Mouse (Mus musculus) liver, embryonic 15.5 days (tissue): ENCODE results near the gene Ralgps1. TPM values are rescaled to one million over a fixed set of nuclear protein-coding genes. Genes with fewer than 3 reads are reported as not detected.

Experiments
- ATAC-seq: fragments of 200-750 bp; cut with Nextera tagmentation; 2 replicates; pipeline ENCODE4 v1.8.0; 2017; ENCODE audit warnings: moderate number of reproducible peaks, mild to moderate bottlenecking, moderate library complexity; ENCODE audit not compliant: insufficient read depth
- H3K27ac ChIP-seq: fragments of 300-500 bp; sonication (generic); replicated peaks from 2 replicates; pipeline ENCODE4 v1.5.1; 2015; ENCODE audit warnings: mild to moderate bottlenecking, inconsistent platforms
- H3K27me3 ChIP-seq: fragments of 300-500 bp; sonication (generic); 2 replicates; pipeline ENCODE4 v1.6.1; 2015; ENCODE audit warnings: mild to moderate bottlenecking, inconsistent platforms
- H3K36me3 ChIP-seq: fragments of 300-500 bp; sonication (generic); replicated peaks from 2 replicates; pipeline ENCODE4 v1.6.1; 2015; ENCODE audit warnings: moderate library complexity, mild to moderate bottlenecking, inconsistent platforms
- H3K4me1 ChIP-seq: fragments of 300-500 bp; sonication (generic); replicated peaks from 2 replicates; pipeline ENCODE4 v1.6.1; 2015; ENCODE audit warnings: inconsistent platforms
- H3K4me2 ChIP-seq: fragments of 300-500 bp; sonication (generic); 2 replicates; pipeline ENCODE4 v1.6.1; 2015; ENCODE audit warnings: moderate library complexity, mild to moderate bottlenecking, inconsistent platforms
- H3K4me3 ChIP-seq: fragments of 300-500 bp; sonication (generic); replicated peaks from 2 replicates; pipeline ENCODE4 v1.5.1; 2015; ENCODE audit warnings: mild to moderate bottlenecking, inconsistent platforms
- H3K9ac ChIP-seq: fragments of 300-500 bp; sonication (generic); 2 replicates; pipeline ENCODE4 v1.6.1; 2015; ENCODE audit warnings: moderate library complexity, mild to moderate bottlenecking, inconsistent platforms
- H3K9me3 ChIP-seq: fragments of 300-500 bp; sonication (generic); replicated peaks from 2 replicates; pipeline ENCODE4 v1.6.1; 2016; ENCODE audit warnings: inconsistent platforms
- WGBS: fragments of 180-500 bp; shearing (Covaris S2); methylation state at CpG from one replicate; pipeline ENCODE4 v1.1.7; 2015; ENCODE audit warnings: mixed read lengths; ENCODE audit not compliant: insufficient replicate concordance; 5-methylcytosine and 5-hydroxymethylcytosine counted together
- polyA plus RNA-seq: library from polyadenylated mRNA; unstranded; fragments of >200 nt; fragmentation: Nextera tagmentation; extraction: Ambion mirVana; gene quantifications from 2 replicates; pipeline ENCODE4 v1.2.1, GENCODE M21; 2015

Ralgps1 gene
- polyA plus RNA-seq, 1 experiment from 2014 or later = 0.90 TPM

DNA sequence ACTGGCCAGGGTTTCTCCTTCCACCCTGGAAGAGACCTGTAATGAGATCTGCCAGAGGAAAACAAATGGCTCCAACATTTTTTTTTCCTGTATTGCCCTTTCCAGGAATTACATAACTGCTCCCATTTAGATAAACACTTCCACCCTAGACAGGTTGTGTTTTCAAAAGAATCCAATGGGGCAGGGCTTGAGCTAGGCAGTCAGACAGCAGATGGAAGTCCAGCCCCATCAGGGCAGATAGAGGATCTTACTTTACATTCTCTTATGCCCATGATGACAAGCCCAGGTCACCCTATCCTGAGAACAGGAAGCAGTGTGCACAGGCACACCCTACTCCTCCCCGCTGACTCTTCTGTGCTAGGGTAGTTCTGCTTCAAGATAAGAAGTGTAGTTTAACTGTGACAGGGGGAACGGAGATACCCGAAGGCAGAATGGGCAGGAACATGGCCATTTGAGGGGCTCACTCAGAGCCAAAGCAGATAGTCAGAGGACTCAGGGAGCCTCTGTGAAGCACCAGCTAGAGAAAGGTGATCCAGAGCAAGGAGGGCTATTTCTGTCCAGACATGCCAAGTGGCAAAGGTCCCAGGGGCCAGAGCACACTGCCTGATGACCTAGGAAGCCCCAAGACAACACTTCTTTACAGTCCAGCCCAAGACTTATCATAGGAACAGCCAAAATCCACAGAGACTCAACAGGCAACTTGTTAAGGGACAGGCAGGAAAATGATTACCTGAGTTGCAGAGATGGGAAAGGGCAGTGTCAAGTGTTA is 114.3 kb downstream of the Ralgps1 start:
- no peak overlapping the region for H3K4me2 ChIP-seq
- H3K4me1 ChIP-seq = peaks cover 37% of the 10 kb centered on the region
- ATAC-seq = peak; percentile 85
- H3K27ac ChIP-seq = no peak overlapping the region
- no peak overlapping the region for H3K9ac ChIP-seq
- 22% methylated on average over 3 of the region's 3 CpGs for WGBS
- no peaks in the 10 kb centered on the region for H3K27me3 ChIP-seq
- no peaks in the 10 kb centered on the region for H3K36me3 ChIP-seq
- H3K9me3 ChIP-seq = no peaks in the 10 kb centered on the region
- no peak overlapping the region for H3K4me3 ChIP-seq

DNA sequence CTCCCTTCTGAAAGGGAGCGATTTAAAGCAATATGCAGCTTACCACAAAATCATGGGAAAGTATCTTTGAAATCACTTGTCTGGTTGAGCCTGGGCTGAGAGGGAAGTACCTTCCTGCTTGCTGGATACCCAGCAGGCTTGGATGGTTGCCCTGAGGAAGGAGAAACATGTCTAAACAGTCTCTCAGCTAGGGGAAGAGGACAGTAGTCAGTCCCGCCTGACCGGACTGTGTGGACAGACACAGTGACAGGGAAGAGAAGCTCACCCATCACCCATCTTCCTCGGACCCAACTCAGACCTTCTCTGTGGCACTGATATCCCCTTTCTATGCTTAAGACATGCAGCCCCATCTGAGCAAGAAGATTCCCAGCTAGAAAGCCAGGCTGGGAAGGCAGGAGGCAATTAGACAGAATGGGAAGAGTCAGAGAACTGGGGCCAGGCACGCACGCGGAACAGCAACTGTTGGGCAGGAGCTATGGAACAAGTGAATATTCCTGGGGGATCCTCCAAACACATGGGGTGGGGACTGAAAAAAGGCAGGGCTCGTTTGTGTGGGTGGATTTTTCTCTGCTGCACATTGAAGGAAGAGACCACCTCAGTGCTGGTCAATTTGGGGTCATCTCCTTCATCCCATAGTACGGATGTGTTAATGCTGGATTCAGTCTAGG is 116.8 kb downstream of the Ralgps1 start:
- no peak overlapping the region for H3K9ac ChIP-seq
- no peaks in the 10 kb centered on the region for H3K9me3 ChIP-seq
- peaks cover 47% of the 10 kb centered on the region for H3K4me1 ChIP-seq
- H3K27me3 ChIP-seq = no peaks in the 10 kb centered on the region
- H3K27ac ChIP-seq = no peak overlapping the region
- H3K4me3 ChIP-seq = no peak overlapping the region
- WGBS = 75% methylated on average over 9 of the region's 9 CpGs
- no peaks in the 10 kb centered on the region for H3K36me3 ChIP-seq
- H3K4me2 ChIP-seq = no peak overlapping the region
- no peak for ATAC-seq

GRCm38 (mm10) chr2:33253572-33254190 is 117.6 kb downstream of the Ralgps1 start:
- Histone ChIP-seq H3K36me3 (no peaks in the 10 kb centered on the region), H3K4me1 (peaks cover 48% of the 10 kb centered on the region), H3K27ac (no peak overlapping the region), H3K9ac (no peak overlapping the region), H3K4me2 (no peak overlapping the region), H3K4me3 (no peak overlapping the region), H3K27me3 (no peaks in the 10 kb centered on the region), H3K9me3 (no peaks in the 10 kb centered on the region)
- no peak for ATAC-seq
- WGBS = 37% methylated on average over 4 of the region's 4 CpGs

GRCm38 (mm10) chr2:33252751-33253150 is 118.5 kb downstream of the Ralgps1 start:
- Histone ChIP-seq H3K9ac (no peak overlapping the region), H3K4me3 (no peak overlapping the region), H3K27me3 (no peaks in the 10 kb centered on the region), H3K4me1 (peaks cover 51% of the 10 kb centered on the region), H3K27ac (no peak overlapping the region), H3K4me2 (no peak overlapping the region), H3K9me3 (no peaks in the 10 kb centered on the region), H3K36me3 (no peaks in the 10 kb centered on the region)
- WGBS = 77% methylated on average over 6 of the region's 6 CpGs
- ATAC-seq = no peak

DNA sequence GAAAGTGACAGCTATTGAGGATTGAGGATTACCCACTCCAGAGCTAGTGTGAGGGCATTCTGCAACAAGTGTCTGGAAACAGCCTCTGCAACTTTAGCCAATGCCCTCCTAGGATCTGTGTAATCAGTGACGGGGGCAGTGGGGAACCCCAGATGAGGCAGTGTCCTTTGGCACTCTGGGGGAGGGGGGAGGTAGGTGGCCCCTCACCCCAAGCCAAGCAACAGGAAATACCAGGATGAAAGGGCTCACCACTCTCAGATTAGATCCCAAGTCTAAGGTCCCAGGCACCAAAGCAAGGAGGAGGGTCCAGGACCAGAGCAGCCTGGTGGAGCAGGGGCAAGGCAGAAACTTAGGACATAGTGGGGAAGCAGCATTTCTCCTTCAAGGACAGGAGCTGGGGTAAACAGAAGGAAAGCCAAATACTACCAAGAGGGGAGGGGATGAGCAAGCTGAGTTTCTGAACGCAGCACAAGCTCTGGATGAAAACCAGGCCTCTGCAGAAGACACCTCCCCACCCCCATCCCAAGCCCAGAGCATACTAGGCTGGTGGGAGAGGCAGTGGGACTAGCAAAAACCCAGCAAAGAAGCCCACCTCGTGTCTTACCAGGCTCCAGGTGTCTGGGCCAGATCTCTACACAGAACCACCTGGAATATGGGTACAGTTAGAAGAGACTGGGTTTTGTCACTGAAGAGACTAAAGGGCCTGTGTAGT is 121.2 kb downstream of the Ralgps1 start:
- no peak for ATAC-seq
- H3K4me3 ChIP-seq = no peak overlapping the region
- H3K27ac ChIP-seq = no peak overlapping the region
- no peak overlapping the region for H3K4me2 ChIP-seq
- H3K4me1 ChIP-seq = peaks cover 32% of the 10 kb centered on the region
- 45% methylated on average over 3 of the region's 3 CpGs for WGBS
- no peaks in the 10 kb centered on the region for H3K27me3 ChIP-seq
- H3K9me3 ChIP-seq = no peaks in the 10 kb centered on the region
- no peaks in the 10 kb centered on the region for H3K36me3 ChIP-seq
- H3K9ac ChIP-seq = no peak overlapping the region

GRCm38 (mm10) chr2:33248549-33248948 is 122.7 kb downstream of the Ralgps1 start:
- H3K27ac ChIP-seq = no peak overlapping the region
- no peak overlapping the region for H3K4me3 ChIP-seq
- H3K27me3 ChIP-seq = no peaks in the 10 kb centered on the region
- peaks cover 19% of the 10 kb centered on the region for H3K4me1 ChIP-seq
- H3K36me3 ChIP-seq = no peaks in the 10 kb centered on the region
- no peak overlapping the region for H3K4me2 ChIP-seq
- WGBS = 76% methylated on average over 7 of the region's 7 CpGs
- no peak overlapping the region for H3K9ac ChIP-seq
- no peak for ATAC-seq
- no peaks in the 10 kb centered on the region for H3K9me3 ChIP-seq

DNA sequence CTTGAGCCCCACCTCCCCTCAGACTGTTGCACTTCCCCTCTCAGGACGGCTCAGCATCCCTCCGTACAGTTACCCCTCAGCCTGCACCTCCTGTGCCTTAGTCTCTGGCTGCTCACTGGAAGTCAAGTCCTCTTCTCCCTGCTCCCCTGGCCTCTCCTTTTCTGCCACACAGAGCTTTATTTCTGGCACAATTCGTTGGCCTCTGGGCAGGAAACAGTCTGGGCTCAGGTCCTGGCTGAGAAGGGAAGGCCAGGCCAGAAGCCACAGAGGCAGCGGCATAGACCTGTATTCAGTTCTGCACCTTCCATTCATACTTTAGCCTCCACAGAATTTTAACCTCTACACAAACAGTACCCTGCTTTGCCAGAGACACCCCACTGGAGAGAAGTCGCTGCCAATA is 124.4 kb downstream of the Ralgps1 start:
- Histone ChIP-seq H3K4me1 (peaks cover 15% of the 10 kb centered on the region), H3K27ac (no peak overlapping the region), H3K27me3 (no peaks in the 10 kb centered on the region), H3K9ac (no peak overlapping the region), H3K4me3 (no peak overlapping the region), H3K36me3 (no peaks in the 10 kb centered on the region), H3K9me3 (no peaks in the 10 kb centered on the region), H3K4me2 (no peak overlapping the region)
- ATAC-seq = no peak
- WGBS = 52% methylated on average over 5 of the region's 5 CpGs

GRCm38 (mm10) chr2:33245350-33245749 is 125.9 kb downstream of the Ralgps1 start:
- Histone ChIP-seq H3K9me3 (no peaks in the 10 kb centered on the region), H3K4me1 (peaks cover 15% of the 10 kb centered on the region), H3K36me3 (no peaks in the 10 kb centered on the region), H3K27ac (no peak overlapping the region), H3K4me3 (no peak overlapping the region), H3K27me3 (no peaks in the 10 kb centered on the region), H3K4me2 (no peak overlapping the region), H3K9ac (no peak overlapping the region)
- no peak for ATAC-seq

DNA sequence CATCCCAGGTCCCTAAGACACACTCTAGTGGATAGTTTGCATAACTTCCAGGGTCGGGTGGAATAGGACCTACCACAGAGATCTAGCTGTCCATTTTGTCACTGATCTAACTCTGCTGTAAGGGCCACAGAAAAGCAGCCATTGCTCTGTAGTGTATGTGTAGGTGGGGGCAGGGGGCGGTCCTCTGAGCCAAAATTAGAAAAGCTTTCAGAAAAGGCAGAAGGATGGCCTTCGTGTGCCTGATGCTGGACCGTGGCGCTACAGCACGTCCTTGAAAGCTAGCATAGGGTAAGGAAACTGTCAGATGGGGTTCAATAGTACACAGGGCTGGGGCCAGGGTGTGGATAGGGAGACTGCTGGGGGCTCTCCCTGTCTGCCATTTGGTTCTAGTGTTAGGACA is 126.4 kb downstream of the Ralgps1 start:
- no peak overlapping the region for H3K9ac ChIP-seq
- H3K9me3 ChIP-seq = no peaks in the 10 kb centered on the region
- no peak overlapping the region for H3K4me3 ChIP-seq
- no peaks in the 10 kb centered on the region for H3K27me3 ChIP-seq
- no peaks in the 10 kb centered on the region for H3K36me3 ChIP-seq
- 62% methylated on average over 6 of the region's 6 CpGs for WGBS
- no peak overlapping the region for H3K27ac ChIP-seq
- H3K4me1 ChIP-seq = peaks cover 10% of the 10 kb centered on the region
- H3K4me2 ChIP-seq = no peak overlapping the region
- no peak for ATAC-seq

- Histone ChIP-seq H3K4me2 (no peak overlapping the region), H3K4me1 (0 out of 2 replicates have a peak, but pooled peaks cover 4% of the 10 kb centered on the region), H3K9ac (no peak overlapping the region), H3K27ac (no peak overlapping the region), H3K9me3 (no peaks in the 10 kb centered on the region), H3K4me3 (no peak overlapping the region), H3K27me3 (no peaks in the 10 kb centered on the region), H3K36me3 (no peaks in the 10 kb centered on the region)
- ATAC-seq = no peak
- 69% methylated on average over 6 of the region's 6 CpGs for WGBS
Observed at GRCm38 (mm10) chr2:33237581-33237980, 133.7 kb downstream of the Ralgps1 start.

DNA sequence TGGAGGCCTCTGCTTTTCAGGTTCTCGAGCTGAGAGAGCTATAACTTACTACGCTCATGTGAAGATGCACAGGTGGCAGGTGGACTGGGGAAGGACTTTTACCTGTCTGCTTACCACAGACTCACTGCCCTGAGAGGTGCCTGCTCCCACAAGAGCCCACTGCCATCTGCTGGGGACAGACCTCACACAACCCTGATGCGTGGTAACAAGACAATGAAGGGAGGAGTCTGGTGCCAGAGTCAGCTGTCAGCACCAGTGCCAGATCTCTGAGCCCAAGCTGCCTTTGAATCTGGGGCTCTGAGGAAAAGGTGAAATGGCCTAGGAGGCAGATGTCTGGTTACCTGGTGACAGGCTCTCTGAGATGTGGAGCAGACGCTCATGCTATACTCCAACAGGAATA is 136.4 kb downstream of the Ralgps1 start:
- H3K4me2 ChIP-seq = no peak overlapping the region
- H3K9ac ChIP-seq = no peak overlapping the region
- H3K4me3 ChIP-seq = no peak overlapping the region
- no peaks in the 10 kb centered on the region for H3K36me3 ChIP-seq
- 71% methylated on average over 4 of the region's 4 CpGs for WGBS
- H3K27ac ChIP-seq = no peak overlapping the region
- H3K4me1 ChIP-seq = 0 out of 2 replicates have a peak, but pooled peaks cover 4% of the 10 kb centered on the region
- no peaks in the 10 kb centered on the region for H3K27me3 ChIP-seq
- H3K9me3 ChIP-seq = no peaks in the 10 kb centered on the region
- ATAC-seq = no peak
